Mouse (Mus musculus) adrenal gland, postnatal 4 days (tissue): ENCODE measurements around the gene Lrrc8c. TPM values are rescaled to one million over a fixed set of nuclear protein-coding genes. Genes with fewer than 3 reads are reported as not detected.

ENCODE experiments used
- DNase-seq, 2 experiments: peaks; one replicate each; pipeline ENCODE4 v3.0.0; 2021 to 2022; ENCODE audit warnings: low spot score in 2 of 2, mixed read lengths in 2 of 2
- total RNA-seq, 2 experiments: library from RNA; stranded (reverse); gene quantifications; 2 replicates each; pipeline ENCODE4 v1.2.3; 2021

The Lrrc8c gene
- total RNA-seq, 2 experiments from 2014 or later, result 29.7 to 36.3 TPM

DNA sequence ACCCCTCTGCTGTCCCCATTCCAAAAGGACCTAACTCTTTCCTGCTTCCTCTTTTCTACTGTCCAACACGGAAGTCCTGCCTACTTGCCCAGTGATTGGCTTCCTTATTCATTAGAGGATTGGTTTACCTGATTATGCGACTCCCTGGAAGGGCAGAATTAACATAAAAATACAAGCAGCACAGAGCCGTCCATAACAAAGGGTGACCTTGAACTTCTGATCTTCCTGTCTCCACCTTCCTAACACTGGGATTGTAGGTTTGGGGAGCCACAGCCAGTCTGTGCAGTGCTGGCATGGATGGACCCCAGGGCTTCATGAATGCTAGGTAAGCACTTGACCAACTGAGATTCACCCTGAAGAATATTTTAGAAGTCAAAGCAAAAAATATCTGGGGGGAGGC lies 25.9 kb downstream of the Lrrc8c start:
- DNase-seq, result no peak

DNA sequence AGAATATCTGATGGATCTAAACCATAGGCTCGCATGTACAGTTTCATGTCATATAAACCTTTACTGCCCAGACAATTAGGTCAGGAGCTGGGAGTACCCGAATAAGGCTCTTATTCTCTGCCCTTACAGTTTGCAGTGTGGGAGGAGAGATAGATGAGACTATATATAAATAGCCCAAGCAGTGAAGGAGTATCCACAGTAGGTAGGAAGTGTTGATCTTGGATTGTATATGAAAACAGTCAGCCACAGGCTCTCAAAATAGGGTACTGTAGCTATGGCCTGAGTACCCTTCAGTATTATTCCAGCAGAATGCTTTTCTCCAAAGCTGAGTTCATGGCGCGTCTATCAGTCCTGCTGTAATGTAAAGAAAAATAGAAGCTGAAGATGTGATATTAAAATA lies 27.9 kb downstream of the Lrrc8c start:
- DNase-seq, result no peak

DNA sequence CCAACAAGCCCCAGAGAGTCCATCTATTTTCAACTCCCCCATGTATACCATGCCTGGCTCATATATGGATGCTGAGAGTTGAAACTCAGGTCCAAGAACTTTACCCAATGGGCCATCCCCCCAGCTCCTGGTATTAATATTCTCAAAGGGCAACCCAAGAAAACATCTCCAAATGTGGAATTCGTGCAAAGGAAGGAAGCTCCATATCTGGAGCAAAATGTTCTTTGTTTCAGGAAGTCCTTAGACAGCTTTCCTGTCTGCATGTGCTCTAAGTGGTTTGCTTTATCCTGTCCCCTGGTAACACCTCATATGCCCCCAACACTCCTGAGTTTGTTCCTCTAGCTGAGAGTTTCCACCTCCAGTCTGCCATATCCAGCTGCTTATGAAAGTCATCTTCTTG lies 32.6 kb downstream of the Lrrc8c start:
- no peak for DNase-seq

DNA sequence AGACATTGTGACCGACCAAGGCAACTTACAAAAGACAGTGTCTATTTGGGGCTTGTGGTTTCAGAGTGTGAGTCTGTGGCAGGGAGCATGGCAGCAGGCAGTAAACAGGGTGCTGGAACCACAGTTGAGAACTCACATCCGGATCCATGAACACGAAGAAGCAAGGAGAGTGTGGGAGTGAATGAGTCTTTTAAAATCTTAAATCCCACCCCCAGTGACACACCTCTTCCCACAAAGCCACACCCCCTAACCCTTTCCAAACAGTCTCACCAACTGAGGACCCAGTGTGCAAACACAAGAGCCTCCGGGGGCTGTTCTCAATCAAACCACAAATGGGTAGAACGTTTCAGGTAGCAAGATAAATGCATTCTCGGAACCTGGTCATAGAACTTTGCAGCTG lies 37.1 kb downstream of the Lrrc8c start:
- no peak for DNase-seq

DNA sequence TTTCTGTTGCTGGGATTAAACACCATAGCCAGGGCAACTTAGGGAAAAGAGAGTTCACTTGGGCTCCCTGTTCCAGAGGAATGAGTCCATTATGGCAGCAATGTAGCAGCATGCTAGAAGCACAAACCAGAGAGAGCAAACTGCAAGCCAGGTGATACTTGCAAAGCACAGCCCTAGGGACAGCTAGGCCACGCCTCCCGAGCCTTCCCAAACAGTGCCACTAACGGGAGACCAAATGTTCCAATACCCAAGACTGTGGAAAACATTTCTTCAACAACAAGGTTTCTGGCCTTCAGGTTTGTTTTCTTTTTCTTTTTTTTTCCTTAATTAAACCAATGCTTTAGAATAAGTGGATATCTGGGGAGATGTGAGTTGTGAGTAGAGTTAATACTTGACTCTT lies 38.2 kb downstream of the Lrrc8c start:
- DNase-seq, result no peak

DNA sequence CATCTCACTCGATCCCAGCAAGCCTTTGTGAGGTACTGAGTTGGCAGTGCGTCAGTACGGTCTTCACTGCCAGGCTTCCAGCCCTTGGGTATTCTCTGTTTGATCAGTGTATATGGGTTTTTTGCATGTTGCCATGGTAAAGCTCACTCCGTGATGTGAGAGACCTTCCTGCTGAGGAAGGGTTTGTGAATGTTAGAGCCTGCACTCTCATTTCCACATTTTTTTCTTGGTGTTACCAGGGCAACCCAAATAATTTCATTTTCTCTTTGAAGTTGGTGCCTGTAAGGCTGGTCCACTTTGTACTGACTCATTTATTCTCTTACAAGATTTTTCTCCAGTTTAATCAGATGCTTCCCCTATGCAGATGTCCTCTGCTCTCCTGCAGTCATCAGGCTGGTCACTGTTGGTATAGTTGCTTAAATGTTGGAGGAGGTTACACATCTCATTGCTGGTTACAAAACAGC lies 38.6 kb downstream of the Lrrc8c start:
- no peak for DNase-seq

DNA sequence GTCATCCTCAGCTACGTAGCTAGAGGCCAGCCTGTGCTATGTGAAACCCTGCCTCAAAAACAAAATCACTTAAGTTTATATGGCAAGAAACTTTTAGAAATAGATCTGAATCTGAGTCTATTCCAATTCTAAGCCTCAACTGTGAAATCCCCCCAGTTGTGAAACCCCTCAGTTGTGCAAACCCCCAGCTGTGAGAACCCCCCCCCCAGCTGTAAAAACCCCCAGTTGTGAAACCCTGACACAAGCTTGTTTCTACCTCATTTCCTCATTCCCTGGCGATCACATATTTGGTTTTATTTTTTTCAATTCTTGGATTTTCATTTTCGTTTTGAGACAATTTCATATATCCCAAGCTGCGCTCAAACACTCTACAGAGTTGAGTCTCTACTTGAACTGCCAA lies 39.3 kb downstream of the Lrrc8c start:
- no peak for DNase-seq

DNA sequence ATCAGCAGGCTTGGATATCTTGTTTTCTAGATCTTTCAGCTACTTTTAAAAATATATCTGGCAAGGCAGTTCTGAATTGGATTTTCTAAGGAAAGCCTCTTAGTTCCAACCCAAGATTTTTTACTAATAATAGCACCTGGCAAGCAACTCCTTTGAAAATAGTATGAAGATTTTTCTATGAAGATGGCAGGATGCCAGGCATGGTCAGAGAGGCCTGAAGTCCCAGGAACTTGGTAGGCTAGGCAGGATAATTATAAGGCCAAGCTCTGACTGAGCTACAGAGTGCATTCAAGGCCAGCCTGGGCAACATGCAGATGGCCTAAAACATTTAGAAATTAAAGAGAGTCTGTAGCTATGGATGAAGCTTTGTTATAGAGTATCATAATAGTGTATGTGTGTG lies 42.7 kb downstream of the Lrrc8c start:
- no peak for DNase-seq

DNA sequence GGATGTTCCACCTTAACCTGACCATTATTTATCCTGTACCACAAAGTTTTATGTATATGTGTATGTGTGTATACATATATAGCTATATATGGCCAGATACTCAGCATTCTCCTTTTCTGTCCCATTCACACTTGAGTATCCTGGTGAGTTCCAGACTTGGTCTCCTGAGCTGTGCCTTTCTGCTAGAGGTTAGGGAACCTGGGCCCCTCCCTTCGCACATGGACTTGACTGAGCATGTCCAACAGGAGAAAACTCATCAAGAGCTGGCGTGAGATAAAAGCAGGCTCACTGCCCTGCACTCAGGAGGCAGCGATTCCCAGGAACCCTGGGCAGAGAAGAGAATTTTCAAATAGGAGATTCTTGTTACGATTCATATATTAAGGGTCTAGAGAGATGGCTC lies 45.6 kb downstream of the Lrrc8c start:
- no peak for DNase-seq

DNA sequence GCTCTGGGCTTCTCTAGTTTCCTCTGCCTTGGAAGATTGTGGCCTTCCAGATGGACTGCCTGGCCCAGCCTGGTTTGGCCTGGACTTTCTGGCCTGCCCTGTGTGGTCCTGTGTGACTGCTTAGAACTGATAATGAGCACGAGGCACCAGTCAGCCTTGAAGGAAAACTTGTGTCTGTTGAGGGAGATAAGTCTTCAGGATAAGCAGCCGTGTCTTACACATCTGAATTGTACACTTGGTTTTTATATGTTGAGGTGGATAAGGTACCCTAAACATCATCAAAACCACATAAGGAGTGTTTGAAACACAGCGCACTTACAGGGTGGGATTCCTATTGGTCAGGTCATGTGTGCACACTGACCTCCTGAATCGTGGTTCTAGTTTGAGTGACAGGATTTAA lies 46.6 kb downstream of the Lrrc8c start:
- DNase-seq, result no peak

DNA sequence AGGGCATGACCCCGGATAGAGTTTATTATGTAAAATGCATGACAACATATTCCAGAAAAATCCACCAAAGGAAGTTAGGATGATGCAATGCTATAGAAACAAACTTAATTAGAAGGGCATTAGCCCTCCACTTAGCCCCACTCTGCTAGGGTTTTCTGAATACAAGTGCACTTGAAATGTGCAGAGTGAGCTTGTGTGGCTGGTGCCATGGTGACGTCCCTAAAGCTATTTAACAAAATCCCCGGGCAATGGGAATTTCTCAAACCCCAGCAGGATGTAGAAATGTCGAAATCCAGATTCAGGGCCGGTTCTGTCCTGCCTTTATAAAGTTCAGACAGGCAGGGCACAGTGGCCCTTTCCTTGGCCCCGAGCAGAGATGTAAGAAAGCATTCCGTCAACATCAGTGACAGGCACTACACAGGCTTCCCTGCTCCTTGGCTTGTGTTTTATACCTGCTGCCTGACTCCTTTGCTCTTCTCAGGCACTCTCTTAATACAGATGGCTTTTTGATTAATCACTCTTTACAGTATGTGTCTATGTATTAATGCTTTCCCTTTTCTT lies 47.7 kb downstream of the Lrrc8c start:
- DNase-seq, result no peak

DNA sequence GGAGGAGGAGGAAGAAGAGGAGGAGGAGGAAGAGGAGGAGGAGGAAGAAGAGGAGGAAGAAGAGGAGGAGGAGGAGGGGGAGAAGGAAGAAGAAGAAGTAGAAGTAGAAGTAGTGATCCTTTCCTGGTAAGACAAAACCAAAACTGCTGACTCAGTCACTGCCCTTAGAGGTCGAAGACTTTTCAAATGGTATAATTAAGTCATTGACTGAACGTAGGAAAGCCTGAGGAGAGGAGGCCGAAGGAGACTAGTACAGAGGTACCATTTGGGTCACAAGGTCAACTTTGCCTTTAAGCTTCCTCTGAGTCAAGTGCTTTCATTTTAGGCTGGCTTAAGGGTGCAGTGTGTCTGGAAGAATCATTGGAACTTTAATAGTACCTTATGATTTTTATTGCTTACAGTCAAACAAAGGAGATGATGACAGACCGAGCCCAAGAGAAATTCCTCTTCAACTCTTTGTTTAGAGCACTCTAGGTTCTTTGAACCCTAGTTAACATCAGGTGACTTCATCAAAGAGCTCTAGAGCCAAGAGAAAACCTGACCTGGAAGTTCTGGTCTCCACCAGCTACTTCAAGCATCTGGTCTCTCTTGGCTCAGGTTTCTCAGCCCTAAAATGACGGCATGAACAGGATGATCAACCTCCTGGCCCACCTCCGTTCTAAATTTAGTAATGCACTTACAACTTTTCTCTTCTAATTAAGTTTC lies 49.0 kb downstream of the Lrrc8c start:
- DNase-seq, result no peak

DNA sequence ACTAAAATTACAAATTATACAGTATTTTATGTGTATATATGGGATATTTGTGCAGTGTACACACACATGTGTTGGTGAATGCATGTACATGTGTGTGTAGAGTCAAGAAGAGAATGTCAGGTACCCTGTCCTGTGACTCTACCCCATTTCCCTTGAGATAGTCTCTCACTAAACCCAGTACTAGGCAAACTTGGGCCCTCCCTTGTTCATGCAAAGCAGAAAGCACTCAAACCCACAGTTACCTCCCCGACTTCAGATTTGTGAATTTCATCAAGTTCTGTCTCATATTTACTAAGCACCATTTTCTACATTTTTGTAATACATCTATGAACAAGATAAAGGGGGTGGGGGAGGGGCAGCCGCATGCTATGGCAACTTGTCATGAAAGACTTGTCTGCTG lies 50.0 kb downstream of the Lrrc8c start:
- DNase-seq, result no peak

DNA sequence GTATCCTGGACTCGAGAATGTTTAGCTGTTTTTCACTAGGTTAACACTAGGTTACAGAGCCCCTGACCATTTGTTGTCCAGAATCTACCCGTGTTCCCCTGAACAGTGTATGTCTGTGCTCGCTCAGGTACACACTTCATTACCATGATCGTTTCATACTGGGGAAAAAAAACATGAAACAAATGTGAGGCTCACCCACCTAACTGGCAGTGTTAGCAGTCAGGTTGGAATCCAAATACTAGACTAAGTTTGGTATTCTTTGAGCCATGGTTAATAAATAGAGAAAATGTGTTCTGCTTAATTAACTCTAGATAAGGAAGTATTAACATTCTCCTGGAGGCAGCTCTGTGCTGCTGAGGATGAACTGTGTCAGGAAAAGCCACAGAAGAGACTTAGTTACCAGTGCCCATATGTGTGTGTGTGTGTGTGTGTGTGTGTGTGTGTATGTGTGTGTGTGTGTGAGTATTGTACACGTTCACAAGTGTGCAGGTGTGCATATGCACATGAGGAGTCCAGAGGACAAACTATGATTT lies 53.0 kb downstream of the Lrrc8c start:
- DNase-seq, result no peak

DNA sequence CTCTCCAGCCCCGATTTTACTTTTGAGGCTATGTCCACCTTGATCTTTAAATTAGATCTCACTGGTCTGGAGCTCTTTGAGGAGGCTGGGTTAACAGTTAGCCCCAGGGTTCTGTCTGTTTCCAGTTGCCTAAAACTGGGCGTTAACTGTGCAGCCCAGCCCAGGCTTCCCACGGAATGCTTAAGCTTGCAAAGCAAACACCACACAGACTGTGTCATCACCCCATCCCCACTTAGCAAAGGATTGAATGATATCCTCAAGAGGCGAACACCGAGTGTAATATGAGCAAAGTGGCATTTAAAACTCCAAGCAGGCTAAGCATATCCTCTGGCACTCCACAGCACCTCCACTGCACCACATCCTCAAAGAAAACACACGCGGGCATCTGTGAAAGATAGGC lies 53.7 kb downstream of the Lrrc8c start:
- DNase-seq, result no peak

DNA sequence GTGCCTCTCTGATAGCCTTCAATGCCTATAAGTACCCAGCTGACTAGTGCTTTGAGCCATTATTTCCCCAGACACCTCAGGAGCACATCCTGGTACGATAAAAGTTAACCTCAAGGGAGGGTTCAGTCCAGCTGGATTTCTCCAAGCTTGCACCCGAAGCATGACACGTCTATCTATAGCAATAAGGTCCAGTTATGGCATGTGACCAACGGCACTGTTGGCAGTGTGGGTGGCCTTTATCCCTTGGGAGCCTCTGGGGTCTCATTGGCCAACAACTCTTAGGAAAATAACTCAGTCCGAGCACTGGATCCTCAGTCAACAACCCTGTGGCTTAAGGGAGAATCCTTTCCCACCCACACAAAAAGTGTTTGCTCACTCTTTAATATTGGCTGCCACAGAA lies 55.6 kb downstream of the Lrrc8c start:
- DNase-seq, result no peak

DNA sequence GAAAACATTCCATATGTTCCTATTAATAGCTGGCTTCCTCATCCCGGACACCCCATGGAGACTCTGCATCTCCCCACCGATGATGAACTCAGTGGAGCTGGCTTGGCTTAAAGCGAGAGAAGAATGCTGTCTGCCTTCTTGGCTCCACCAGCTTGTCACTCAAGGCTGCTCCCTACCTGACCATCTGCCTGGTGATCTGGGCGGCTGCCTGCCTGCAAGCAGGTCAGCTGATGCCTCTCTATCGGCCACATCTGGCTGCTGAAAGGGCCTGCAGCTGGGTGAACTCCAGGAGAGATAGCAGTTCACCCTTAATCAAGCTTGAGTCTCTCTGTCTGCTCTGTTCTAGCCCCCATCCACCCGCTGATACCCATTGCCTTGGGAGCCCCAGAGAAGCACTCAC lies 56.7 kb downstream of the Lrrc8c start:
- DNase-seq, result no peak

DNA sequence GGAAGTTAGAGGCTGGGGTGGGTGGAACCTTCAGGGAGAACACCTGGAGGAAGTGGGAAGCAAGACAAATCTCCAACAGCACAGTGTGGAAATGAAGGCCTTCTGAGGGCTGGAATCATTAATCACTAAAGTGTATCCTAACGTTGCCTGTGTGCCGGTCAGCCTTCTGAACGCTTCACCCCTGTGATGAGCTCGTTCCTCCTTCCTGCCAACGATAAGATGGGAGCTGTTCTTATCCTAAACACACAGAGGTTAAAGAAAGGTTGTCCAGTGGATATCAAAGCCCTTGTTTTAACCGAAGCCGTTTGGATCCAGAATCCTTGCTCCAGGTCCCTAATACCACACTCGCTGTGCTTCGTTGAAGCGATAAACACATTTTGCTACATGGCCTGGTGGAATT lies 61.7 kb downstream of the Lrrc8c start:
- DNase-seq, result no peak

DNA sequence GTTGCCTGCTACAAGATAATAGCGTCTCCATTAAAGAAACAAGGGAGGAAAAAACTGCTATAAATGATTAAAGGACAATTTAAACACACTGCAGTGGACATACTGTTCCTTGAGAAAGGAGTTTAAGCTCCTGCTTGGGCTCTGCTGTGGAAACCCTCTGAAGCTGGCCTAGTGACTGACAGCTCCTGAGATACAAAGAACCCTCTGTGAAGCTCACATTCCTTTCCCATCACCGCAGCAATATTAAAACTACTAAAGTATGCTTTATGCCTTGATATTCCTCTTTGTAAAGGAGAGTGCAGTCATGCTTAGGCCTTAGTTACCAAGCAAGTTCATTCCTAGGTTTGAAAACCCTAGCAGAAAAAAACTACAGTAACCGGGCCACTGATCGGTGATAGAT lies 66.7 kb downstream of the Lrrc8c start:
- DNase-seq, result no peak

DNA sequence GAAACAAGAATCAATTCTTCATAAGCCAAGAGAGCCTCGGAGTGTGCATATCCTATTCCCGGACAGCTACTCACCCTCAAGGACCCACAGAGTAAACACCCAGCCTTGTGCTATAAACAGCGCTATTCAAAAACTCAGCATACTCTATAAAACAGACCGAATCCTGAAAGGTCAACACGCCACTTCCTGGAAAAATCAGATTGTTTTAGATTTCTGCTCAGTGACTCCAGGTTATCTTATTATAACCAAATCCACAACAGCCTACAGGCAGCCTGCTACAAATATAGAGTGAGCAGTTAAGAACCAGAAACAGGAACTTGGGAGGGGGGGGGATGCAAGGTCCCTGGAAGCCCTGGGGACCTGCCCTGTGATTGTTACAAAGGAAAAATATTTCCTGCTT lies 67.5 kb downstream of the Lrrc8c start:
- no peak for DNase-seq

DNA sequence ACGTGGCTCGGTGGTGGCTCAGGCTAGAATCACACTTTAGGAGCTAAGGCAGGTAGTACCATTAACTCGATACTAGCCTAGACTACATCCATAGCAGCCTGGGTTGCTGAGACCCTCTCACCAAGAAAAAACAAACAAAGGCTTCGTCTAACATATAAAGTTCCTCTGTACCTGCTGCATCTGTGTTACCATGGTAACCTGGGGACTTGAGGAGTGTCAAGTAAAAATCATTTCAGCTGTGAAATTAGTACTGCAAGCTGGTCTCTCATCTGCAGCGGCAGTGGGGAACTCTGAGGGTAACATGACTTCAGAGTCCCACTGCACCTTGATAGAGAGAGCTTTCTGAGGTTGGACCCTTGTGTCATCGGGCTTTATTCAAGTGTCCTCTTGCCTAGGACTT lies 68.3 kb downstream of the Lrrc8c start:
- no peak for DNase-seq

DNA sequence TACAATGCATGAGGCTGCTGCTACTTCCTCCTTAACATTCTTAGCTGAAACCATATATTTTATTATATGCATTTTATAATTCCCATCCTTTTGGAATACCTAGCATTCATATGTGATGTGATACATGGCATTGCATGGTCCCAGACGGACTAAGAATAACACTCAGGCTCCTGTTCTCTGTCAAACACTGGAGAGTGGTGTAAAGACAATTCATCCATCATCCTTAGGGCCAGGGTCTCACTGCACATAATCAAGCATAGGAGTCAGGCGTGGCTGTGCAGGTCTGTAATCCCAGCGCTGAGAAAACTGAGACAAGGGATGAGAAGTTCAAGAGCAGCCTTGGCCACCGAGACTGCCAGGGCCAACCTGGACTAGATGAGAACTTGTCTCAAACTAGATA lies 69.5 kb downstream of the Lrrc8c start:
- DNase-seq, result no peak

DNA sequence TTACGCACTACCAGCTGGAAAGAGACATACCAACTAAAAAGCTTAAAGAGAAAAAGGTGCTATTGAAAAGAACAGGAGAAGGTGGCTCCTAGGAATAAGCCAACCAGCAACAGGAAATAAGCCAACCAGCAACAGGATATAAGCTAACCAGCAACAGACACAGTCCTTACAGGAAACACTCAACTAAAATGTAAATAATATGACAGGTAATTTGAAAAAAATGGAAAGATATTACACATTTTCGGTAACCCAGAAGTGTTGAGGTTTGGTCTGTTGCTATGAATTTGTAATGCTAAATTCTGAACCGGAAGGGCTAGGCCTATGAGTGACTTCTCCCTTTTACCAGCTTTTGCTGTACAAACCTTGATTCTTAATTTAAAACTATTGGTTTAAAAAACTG lies 69.9 kb downstream of the Lrrc8c start:
- no peak for DNase-seq
